Mouse (Mus musculus) ES-E14 (cell line): ENCODE data around the gene Bcl9l. TPM values are rescaled to one million over a fixed set of nuclear protein-coding genes. Genes with fewer than 3 reads are reported as not detected.

Source experiments
- DNase-seq: peaks from one replicate; pipeline ENCODE4 v3.0.0-alpha.2; 2013; ENCODE audit warnings: low read depth, low spot score
- H3K27ac ChIP-seq: 2 replicates; pipeline ENCODE4 v1.5.1; 2012; ENCODE audit warnings: low read depth, mild to moderate bottlenecking, low read length, moderate library complexity, mixed read lengths; ENCODE audit not compliant: poor library complexity, insufficient read depth, severe bottlenecking
- H3K36me3 ChIP-seq: 2 replicates; pipeline ENCODE4 v1.6.1; 2012; ENCODE audit warnings: mild to moderate bottlenecking, low read length, moderate library complexity, mixed read lengths; ENCODE audit not compliant: control insufficient read depth, poor library complexity, insufficient read depth, severe bottlenecking
- H3K4me1 ChIP-seq, 2 experiments: fragments of 150-350 bp in 1 of 2; sonication (generic) in 1 of 2; 2 replicates each; pipeline ENCODE4 v1.6.1; 2012; ENCODE audit warnings: low read length in 2 of 2, mild to moderate bottlenecking in 1 of 2, mixed read lengths in 1 of 2; ENCODE audit not compliant: control insufficient read depth in 2 of 2, insufficient read depth in 2 of 2, poor library complexity in 1 of 2
- H3K4me3 ChIP-seq, 2 experiments: fragments of 150-350 bp in 1 of 2; sonication (generic) in 1 of 2; 2 replicates each; pipeline ENCODE4 v1.5.1; 2012; ENCODE audit warnings: low read length in 2 of 2, low read depth in 1 of 2, mild to moderate bottlenecking in 1 of 2, mixed read lengths in 1 of 2; ENCODE audit not compliant: insufficient read depth in 1 of 2, poor library complexity in 1 of 2, severe bottlenecking in 1 of 2
- H3K9ac ChIP-seq: 2 replicates; pipeline ENCODE4 v1.6.1; 2012; ENCODE audit warnings: low read depth, mild to moderate bottlenecking, low read length, mixed read lengths; ENCODE audit not compliant: poor library complexity, insufficient read depth, severe bottlenecking
- H3K9me3 ChIP-seq: fragments of 150-350 bp; sonication (generic); 2 replicates; pipeline ENCODE4 v1.6.1; 2012; ENCODE audit warnings: low read depth, mild to moderate bottlenecking, low read length; ENCODE audit not compliant: control insufficient read depth, insufficient read depth
- CHD2 ChIP-seq: IDR thresholded peaks from 2 replicates; pipeline ENCODE4 v1.6.1; 2014; ENCODE audit warnings: mild to moderate bottlenecking, low read depth, low read length, inconsistent platforms
- HCFC1 ChIP-seq: IDR thresholded peaks from 2 replicates; pipeline ENCODE4 v1.6.1; 2012; ENCODE audit warnings: low read length, inconsistent platforms, borderline replicate concordance; ENCODE audit not compliant: insufficient read depth
- MAFK ChIP-seq: IDR thresholded peaks from 2 replicates; pipeline ENCODE4 v1.6.1; 2014; ENCODE audit warnings: mild to moderate bottlenecking, low read depth, low read length, inconsistent platforms; ENCODE audit not compliant: insufficient read depth
- ZC3H11A ChIP-seq: IDR thresholded peaks from 2 replicates; pipeline ENCODE4 v1.6.1; 2012; ENCODE audit warnings: low read depth, mild to moderate bottlenecking, inconsistent platforms, low read length, borderline replicate concordance
- ZNF384 ChIP-seq: IDR thresholded peaks from 2 replicates; pipeline ENCODE4 v1.6.1; 2012; ENCODE audit warnings: low read depth, low read length, inconsistent platforms
- in situ Hi-C, 2 experiments: fragments of 600-800 bp; cut with MboI; formaldehyde crosslinking; loops; one replicate each; pipeline ENCODE4 v1.15.1; 2025; ENCODE audit warnings: low sequenced_read_pairs in 2 of 2, inconsistent platforms in 1 of 2; ENCODE audit not compliant: unreplicated experiment in 2 of 2
- total RNA-seq: library from RNA; depleted of rRNA; stranded (reverse); fragments of 300-350 nt; gene quantifications from 2 replicates; pipeline ENCODE4 v1.2.3, GENCODE M21; 2012

The Bcl9l gene
- total RNA-seq, 1 experiment = 6.7 TPM

DNA sequence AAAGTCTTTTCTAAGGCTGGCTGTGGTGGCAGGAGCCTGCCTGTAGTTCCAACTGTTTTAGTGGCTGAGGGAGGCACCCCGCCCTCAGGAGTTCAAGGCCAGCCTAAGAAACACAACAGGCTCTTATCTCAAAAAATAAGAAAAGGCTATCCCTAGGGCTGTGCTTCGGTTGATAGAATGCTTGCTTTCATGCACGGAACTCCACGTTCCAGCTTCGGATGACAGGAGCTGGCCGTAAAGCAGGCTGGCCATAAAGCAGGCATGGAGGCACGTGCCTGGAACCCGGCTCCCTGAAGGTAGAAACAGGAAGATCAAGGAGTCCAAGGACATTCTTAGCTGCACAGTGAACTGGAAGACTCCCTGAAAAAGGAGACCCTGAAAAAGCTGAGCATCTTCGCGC lies 8.7 kb downstream of the Bcl9l start:
- H3K27ac ChIP-seq = no peak overlapping the region
- TF ChIP-seq HCFC1 (no peak), ZC3H11A (no peak), ZNF384 (no peak), MAFK (no peak), CHD2 (no peak)
- in situ Hi-C loops = no loop called here

DNA sequence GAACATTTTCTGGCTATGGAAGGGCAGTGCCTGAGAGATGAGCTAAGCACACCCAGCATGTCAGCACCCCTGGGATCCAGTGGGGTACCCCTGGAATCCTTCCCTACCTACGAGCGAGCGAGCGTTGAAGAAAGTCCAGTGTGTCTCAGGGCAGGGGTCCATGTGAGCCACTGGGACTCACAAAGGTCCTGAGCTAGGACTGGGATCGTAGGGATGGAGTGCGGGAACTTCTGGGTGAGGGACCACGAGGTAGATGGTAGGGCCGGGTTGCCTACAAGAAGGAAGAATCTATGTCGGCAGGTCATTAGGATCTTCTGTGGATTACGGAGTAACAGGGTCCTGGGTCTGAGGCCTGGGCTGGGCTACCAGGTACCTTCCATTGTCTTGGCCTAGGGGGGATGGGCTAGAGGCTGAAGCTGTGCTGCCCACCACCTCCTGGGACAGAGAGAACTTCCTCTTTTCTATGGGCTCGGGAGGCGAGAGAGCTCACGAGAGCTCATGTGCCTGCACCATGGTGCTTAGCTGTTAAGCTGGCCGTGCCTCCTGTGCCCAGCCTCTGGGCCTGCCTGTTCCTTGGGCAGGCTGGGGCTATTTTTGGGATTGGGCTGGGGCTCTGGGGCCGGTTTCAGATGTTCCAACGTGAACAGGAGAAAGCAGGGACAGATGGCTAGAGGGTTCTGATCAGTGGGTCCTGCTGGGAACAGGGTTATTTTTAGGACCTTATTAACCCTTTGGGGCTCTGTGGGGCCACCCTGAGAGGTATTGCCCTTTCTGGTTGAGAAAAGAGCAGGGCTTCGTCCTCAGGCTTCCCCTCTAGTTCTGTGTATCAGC lies 10.2 kb downstream of the Bcl9l start:
- no peak for DNase-seq
- Histone ChIP-seq H3K4me1 (peaks cover 1 to 80% of the 10 kb centered on the region in 2 experiments; a peak in 2 of 4 replicates), H3K4me3 (no peak overlapping the region), H3K9ac (no peak overlapping the region), H3K9me3 (no peaks in the 10 kb centered on the region), H3K36me3 (no peaks in the 10 kb centered on the region), H3K27ac (no peak overlapping the region)
- in situ Hi-C loops = no loop called here
- TF ChIP-seq ZC3H11A (no peak), MAFK (no peak), HCFC1 (no peak), CHD2 (no peak), ZNF384 (no peak)

More for the DNA sequence above, 8.7 kb downstream of the Bcl9l start:
- Histone ChIP-seq H3K36me3 (no peaks in the 10 kb centered on the region), H3K9me3 (no peaks in the 10 kb centered on the region), H3K9ac (no peak overlapping the region), H3K4me1 (peaks cover 3 to 81% of the 10 kb centered on the region in 2 experiments; a peak in 3 of 4 replicates), H3K4me3 (no peak overlapping the region)
- no peak for DNase-seq

- TF ChIP-seq ZNF384 = no peak
- TF ChIP-seq ZC3H11A = no peak
- TF ChIP-seq HCFC1 = no peak
- no peak for TF ChIP-seq CHD2
- no peak for TF ChIP-seq MAFK
- H3K9ac ChIP-seq = no peak overlapping the region
- peaks cover 0 to 73% of the 10 kb centered on the region in 2 experiments; a peak in 2 of 4 replicates for H3K4me1 ChIP-seq
- in situ Hi-C loops = no loop called here
- no peak overlapping the region; the same call in 1 of the 2 replicates for H3K27ac ChIP-seq
- DNase-seq = no peak
- no peaks in the 10 kb centered on the region for H3K36me3 ChIP-seq
- 0 out of 4 replicates have a peak overlapping the region, but pooled peaks of 1 of the 2 experiments have one; percentile 3 for H3K4me3 ChIP-seq
- H3K9me3 ChIP-seq = no peaks in the 10 kb centered on the region
Observed at GRCm38 (mm10) chr9:44494261-44494862, 11.7 kb downstream of the Bcl9l start.

DNA sequence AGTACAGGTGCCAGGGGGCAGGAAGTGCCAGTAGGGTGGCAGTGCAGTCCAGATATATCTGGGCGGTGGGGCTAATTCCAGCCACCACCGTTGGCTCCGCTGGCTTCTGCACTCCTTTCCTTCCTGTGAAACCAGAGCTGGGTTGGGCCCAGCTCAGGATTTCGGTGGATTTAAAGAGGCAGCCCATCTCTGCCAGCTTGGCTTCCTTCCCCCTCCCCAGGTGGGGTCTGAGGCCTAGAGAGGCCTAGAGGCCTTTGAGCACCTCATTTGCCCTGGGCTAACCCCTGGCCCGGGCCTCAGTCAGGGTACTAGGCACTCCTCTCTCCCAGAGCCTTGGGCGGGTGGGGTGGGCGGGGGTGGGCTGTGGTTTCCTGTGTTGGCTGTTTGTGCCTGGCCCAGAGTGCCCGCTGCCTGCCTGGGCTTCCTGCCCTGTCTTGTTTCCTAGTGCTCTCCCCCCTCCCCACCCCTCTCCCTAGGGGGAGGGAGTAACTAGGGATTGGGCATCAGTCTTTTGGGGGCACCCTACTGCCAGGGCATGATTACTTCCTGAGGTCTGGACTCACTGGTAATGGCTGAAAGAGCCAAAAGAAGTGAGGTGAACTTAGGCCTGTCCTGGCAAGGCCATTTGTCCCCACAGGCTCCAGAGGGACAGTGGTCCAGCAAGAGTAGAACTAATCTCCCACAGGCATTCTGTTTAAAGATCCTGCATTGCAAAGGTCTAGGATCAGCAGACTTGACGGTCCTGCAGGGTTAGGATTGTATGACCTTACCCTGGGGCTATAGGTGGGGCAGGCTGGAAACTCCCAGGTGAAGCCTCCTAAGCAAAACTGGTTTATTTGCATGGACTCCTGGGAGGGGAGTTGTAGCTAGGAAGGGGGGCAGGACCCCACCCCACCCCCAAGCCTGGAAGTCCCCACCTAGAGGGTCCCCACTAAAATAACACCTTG lies 12.5 kb downstream of the Bcl9l start:
- H3K9ac ChIP-seq = 0 out of 2 replicates have a peak overlapping the region, but pooled peaks have one; percentile 11
- in situ Hi-C loops = no loop called here
- peak overlapping the region; percentile 61 for H3K27ac ChIP-seq
- peaks cover 0 to 76% of the 10 kb centered on the region in 2 experiments; a peak in 2 of 4 replicates for H3K4me1 ChIP-seq
- DNase-seq = no peak
- no peak for TF ChIP-seq CHD2
- TF ChIP-seq ZC3H11A = no peak
- TF ChIP-seq ZNF384 = no peak
- TF ChIP-seq MAFK = no peak
- no peak for TF ChIP-seq HCFC1
- 0 out of 4 replicates have a peak overlapping the region, but pooled peaks of 1 of the 2 experiments have one; percentile 3 for H3K4me3 ChIP-seq
- H3K9me3 ChIP-seq = no peaks in the 10 kb centered on the region
- H3K36me3 ChIP-seq = no peaks in the 10 kb centered on the region
